Mouse (Mus musculus) ES-Bruce4 (cell line): Measurements from ENCODE around the gene Vcam1.

Experiments used
- CTCF ChIP-seq: IDR thresholded peaks from one replicate; pipeline ENCODE4 v1.8.1; 2011; ENCODE audit warnings: low read depth, low read length
- EP300 ChIP-seq: IDR thresholded peaks from 2 replicates; pipeline ENCODE4 v1.6.1; 2011; ENCODE audit warnings: low read depth, low read length; ENCODE audit not compliant: insufficient read depth
- POLR2A ChIP-seq: IDR thresholded peaks from one replicate; pipeline ENCODE4 v1.8.1; 2011; ENCODE audit warnings: low read length; ENCODE audit not compliant: insufficient read depth

DNA sequence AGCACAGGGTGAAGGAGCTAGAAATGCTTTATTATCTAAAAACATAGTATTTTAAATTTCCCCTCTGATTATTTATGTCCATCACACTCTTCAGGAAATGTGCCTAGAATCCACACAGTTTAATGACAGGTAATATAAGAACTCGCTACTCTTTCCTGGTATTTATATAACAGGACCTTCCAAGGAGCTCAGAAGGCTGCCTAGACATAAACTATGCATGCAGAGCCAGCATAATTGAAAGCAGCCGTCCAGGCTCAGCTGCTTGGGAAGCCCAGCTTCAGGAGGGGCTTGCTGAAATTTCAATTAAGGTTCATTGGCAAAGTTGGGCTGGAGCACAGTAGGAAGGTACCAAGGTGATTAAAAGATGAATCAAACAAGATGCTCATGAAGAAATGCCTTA lies 2.2 kb downstream of the Vcam1 start:
- TF ChIP-seq POLR2A (no peak), CTCF (no peak), EP300 (no peak)
